Mouse (Mus musculus) adrenal gland, postnatal 4 days (tissue): ENCODE measurements around the gene Sertad2. TPM values are rescaled to one million over a fixed set of nuclear protein-coding genes. Genes with fewer than 3 reads are reported as not detected.
A peak's percentile ranks its signal among the peaks of the same experiment; 100 is the strongest.

ENCODE experiments used
- DNase-seq, 2 experiments: peaks; one replicate each; pipeline ENCODE4 v3.0.0; 2021 to 2022; ENCODE audit warnings: low spot score in 2 of 2, mixed read lengths in 2 of 2
- long read RNA-seq, 2 experiments: library from polyadenylated mRNA; stranded (forward); transcript quantifications; one replicate each; pipeline ENCODE4 v2.0.0; 2021
- total RNA-seq, 2 experiments: library from RNA; stranded (reverse); gene quantifications; 2 replicates each; pipeline ENCODE4 v1.2.3; 2021

Sertad2 gene
- 10 to 100 TPM; 18.3 to 22.0 TPM for total RNA-seq
- long read RNA-seq, experiment 1, full-length matches to known transcripts, result 1 of 6 reads
- long read RNA-seq, experiment 1, partial matches to known transcripts, result 0 of 6 reads
- long read RNA-seq, experiment 1, other reads (novel, unspliced or antisense), result 5 of 6 reads
- long read RNA-seq, experiment 2, full-length matches to known transcripts, result 3 of 6 reads
- long read RNA-seq, experiment 2, partial matches to known transcripts, result 0 of 6 reads
- long read RNA-seq, experiment 2, other reads (novel, unspliced or antisense), result 3 of 6 reads

- DNase-seq, result peak; percentile 98
Measured at GRCm38 (mm10) chr11:20542739-20543452, at the start of gene Sertad2. TSS of gene Sertad2 (plus strand) at chr11:20543253.

- DNase-seq, result no peak
Measured at GRCm38 (mm10) chr11:20493922-20494626, 49.0 kb upstream of the Sertad2 start.

- no peak for DNase-seq
Measured at GRCm38 (mm10) chr11:20500516-20500915, 42.5 kb upstream of the Sertad2 start.

GRCm38 (mm10) chr11:20501160-20501955, 41.7 kb upstream of the Sertad2 start:
- no peak for DNase-seq

GRCm38 (mm10) chr11:20513574-20513973, 29.5 kb upstream of the Sertad2 start:
- no peak for DNase-seq

GRCm38 (mm10) chr11:20514757-20515156, 28.3 kb upstream of the Sertad2 start:
- no peak for DNase-seq

- DNase-seq, result no peak
Measured at GRCm38 (mm10) chr11:20521321-20521720, 21.7 kb upstream of the Sertad2 start.

GRCm38 (mm10) chr11:20522750-20523149, 20.3 kb upstream of the Sertad2 start:
- DNase-seq, result no peak

GRCm38 (mm10) chr11:20524435-20524834, 18.6 kb upstream of the Sertad2 start:
- DNase-seq, result no peak

GRCm38 (mm10) chr11:20525909-20526308, 17.1 kb upstream of the Sertad2 start:
- no peak for DNase-seq

- no peak for DNase-seq
Measured at GRCm38 (mm10) chr11:20527901-20528300, 15.2 kb upstream of the Sertad2 start.

- no peak for DNase-seq
Measured at GRCm38 (mm10) chr11:20531682-20531991, 11.4 kb upstream of the Sertad2 start.

GRCm38 (mm10) chr11:20531992-20532881, 10.8 kb upstream of the Sertad2 start:
- DNase-seq, result peak; percentile 8 to 14

- no peak for DNase-seq
Measured at GRCm38 (mm10) chr11:20533231-20533630, 9.8 kb upstream of the Sertad2 start.

- no peak for DNase-seq
Measured at GRCm38 (mm10) chr11:20537221-20537620, 5.8 kb upstream of the Sertad2 start.

- DNase-seq, result no peak
Measured at GRCm38 (mm10) chr11:20538496-20538895, 4.6 kb upstream of the Sertad2 start.

- DNase-seq, result no peak
Measured at GRCm38 (mm10) chr11:20541280-20541679, 1.8 kb upstream of the Sertad2 start.

GRCm38 (mm10) chr11:20541995-20542637, 937 bp upstream of the Sertad2 start:
- peak; percentile 25 to 60 for DNase-seq

GRCm38 (mm10) chr11:20543453-20544120, 534 bp downstream of the Sertad2 start:
- peak in 1 of 2 experiments; percentile 5 for DNase-seq
